Mouse (Mus musculus) G1E (cell line): ENCODE data around the gene Zswim4.

Experiments
- CTCF ChIP-seq: IDR thresholded peaks from 2 replicates; pipeline ENCODE4 v1.5.1; 2012; ENCODE audit warnings: low read depth, low read length, inconsistent platforms, mixed read lengths
- GATA1 ChIP-seq: IDR thresholded peaks from 2 replicates; pipeline ENCODE4 v1.6.1; 2012; ENCODE audit warnings: borderline replicate concordance, low read length, inconsistent platforms, mixed read lengths
- POLR2AphosphoS5 ChIP-seq: IDR thresholded peaks from 2 replicates; pipeline ENCODE4 v1.6.1; 2012; ENCODE audit warnings: low read depth, low read length, inconsistent platforms; ENCODE audit not compliant: insufficient replicate concordance
- TAL1 ChIP-seq: conservative IDR thresholded peaks from 2 replicates; pipeline ENCODE4 v1.6.1; 2012; ENCODE audit warnings: low read depth, low read length, inconsistent platforms, mixed read lengths

- no peak for TF ChIP-seq CTCF
- no peak for TF ChIP-seq TAL1
- no peak for TF ChIP-seq GATA1
- TF ChIP-seq POLR2AphosphoS5 = no peak
Observed at GRCm38 (mm10) chr8:84273968-84274367, 37.1 kb upstream of the Zswim4 start.
